Mouse (Mus musculus): ENCODE measurements around the gene Chd2. TPM values are rescaled to one million over a fixed set of nuclear protein-coding genes. Genes with fewer than 3 reads are reported as not detected.
"Not testable (repeated sequence)": the region's sequence is repeated elsewhere in the genome, so short reads cannot be mapped to it uniquely, and the experiment has no call there.

Chd2 gene
- polyA plus RNA-seq, 1 experiment, result 96.4 TPM

DNA sequence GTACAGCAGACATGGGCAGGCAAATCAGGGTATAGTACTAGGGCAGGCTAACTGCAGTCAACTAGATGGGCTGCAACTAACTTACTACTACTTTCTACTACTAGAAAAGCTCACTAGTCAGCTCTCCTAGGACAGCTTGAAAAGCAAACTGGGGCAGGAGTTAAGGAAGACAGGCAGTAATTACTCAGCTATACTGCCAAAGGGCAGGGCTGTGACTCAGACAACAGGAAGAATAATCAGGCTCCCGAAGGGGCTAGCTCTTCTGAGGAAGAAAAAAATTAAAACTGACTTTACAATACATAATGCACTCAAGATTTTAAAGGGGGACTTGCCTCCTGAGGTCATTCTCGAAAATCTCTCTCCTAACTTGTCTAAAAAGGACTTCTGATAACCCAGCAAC, 8.2 kb downstream of the Chd2 start:
- 37% methylated on average over 2 of the region's 2 CpGs for WGBS
- peaks cover 4% of the 10 kb centered on the region; the same call in 1 of the 2 replicates for H3K4me1 ChIP-seq (ENCODE audit: control insufficient read depth, insufficient read depth, low read length)
- no peak overlapping the region for H3K27ac ChIP-seq (ENCODE audit: control insufficient read depth, insufficient read depth, low read depth, low read length, poor library complexity)
- H3K4me3 ChIP-seq (replicated peaks; ENCODE audit: control insufficient read depth, low read depth, low read length), result no peak overlapping the region
- TF ChIP-seq CTCF (IDR thresholded peaks at IDR 0.05; ENCODE audit: control insufficient read depth, insufficient read depth, low read length) (no peak), POLR2A (IDR thresholded peaks at IDR 0.05; ENCODE audit: borderline replicate concordance, control insufficient read depth, low read depth, low read length) (no peak)

GRCm38 (mm10) chr7:73532916-73533315, 8.7 kb downstream of the Chd2 start:
- no peak overlapping the region for H3K27ac ChIP-seq (ENCODE audit: control insufficient read depth, insufficient read depth, low read depth, low read length, poor library complexity)
- whole genome bisulfite sequencing, result 45% methylated on average over 3 of the region's 3 CpGs
- no peak for TF ChIP-seq POLR2A (IDR thresholded peaks at IDR 0.05; ENCODE audit: borderline replicate concordance, control insufficient read depth, low read depth, low read length)
- TF ChIP-seq CTCF (IDR thresholded peaks at IDR 0.05; ENCODE audit: control insufficient read depth, insufficient read depth, low read length), result no peak
- H3K4me1 ChIP-seq (ENCODE audit: control insufficient read depth, insufficient read depth, low read length), result peaks cover 4% of the 10 kb centered on the region; the same call in 1 of the 2 replicates
- no peak overlapping the region for H3K4me3 ChIP-seq (replicated peaks; ENCODE audit: control insufficient read depth, low read depth, low read length)

DNA sequence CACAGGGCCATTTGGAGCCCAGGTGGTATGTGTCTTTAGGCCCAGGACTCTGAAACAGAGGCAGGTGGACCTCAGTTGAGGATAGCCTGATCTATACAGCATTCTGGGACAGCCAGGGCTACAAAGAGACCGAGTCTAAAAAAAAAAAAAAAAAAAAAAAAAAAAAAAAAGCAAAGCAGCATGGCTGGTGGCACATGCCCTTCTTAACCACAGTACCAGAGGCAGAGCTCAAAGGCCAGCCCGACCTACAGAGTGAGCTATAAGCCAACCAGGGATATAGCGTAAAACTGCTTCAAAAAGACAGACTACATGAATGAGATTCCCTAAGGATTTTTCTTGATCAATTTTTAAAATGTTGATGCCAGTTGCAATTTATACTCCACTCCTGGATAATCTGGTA, 9.5 kb downstream of the Chd2 start:
- Histone ChIP-seq H3K4me3 (replicated peaks; ENCODE audit: control insufficient read depth, low read depth, low read length) (no peak overlapping the region), H3K4me1 (ENCODE audit: control insufficient read depth, insufficient read depth, low read length) (peaks cover 4% of the 10 kb centered on the region; the same call in 1 of the 2 replicates), H3K27ac (ENCODE audit: control insufficient read depth, insufficient read depth, low read depth, low read length, poor library complexity) (no peak overlapping the region)
- 41% methylated on average over 3 of the region's 3 CpGs for WGBS
- TF ChIP-seq POLR2A (IDR thresholded peaks at IDR 0.05; ENCODE audit: borderline replicate concordance, control insufficient read depth, low read depth, low read length), result no peak
- TF ChIP-seq CTCF (IDR thresholded peaks at IDR 0.05; ENCODE audit: control insufficient read depth, insufficient read depth, low read length), result no peak

DNA sequence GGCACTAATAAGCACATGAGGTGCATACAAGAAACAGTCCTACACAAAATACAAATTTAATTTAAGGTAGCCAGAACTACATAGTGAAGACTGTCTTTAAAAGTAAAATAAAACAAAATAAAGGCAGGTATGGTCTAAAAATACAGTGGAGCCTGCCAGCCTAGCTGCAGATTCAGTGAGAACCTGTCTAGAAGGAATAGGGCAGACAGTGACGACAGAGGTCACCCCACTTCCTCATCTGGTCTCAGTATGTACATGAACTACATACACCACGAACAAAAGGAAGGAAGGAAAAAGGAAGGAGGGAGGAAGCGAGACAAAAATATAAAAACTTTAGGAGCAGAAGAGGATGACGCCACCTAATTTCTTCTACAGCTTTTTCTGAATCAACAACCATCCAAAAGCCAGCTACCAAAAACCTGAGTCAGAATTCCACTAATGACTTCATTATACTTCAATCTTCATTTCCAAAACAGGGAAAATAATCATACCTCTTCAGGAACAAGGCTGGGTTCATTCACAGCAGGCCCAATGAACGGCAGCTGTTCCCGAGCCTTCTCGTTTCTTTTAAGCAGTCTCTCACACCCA, 10.0 kb downstream of the Chd2 start:
- Histone ChIP-seq H3K4me3 (replicated peaks; ENCODE audit: control insufficient read depth, low read depth, low read length) (no peak overlapping the region), H3K27ac (ENCODE audit: control insufficient read depth, insufficient read depth, low read depth, low read length, poor library complexity) (peak overlapping the region; percentile 6; the same call in 1 of the 2 replicates), H3K4me1 (ENCODE audit: control insufficient read depth, insufficient read depth, low read length) (peaks cover 4% of the 10 kb centered on the region; the same call in 1 of the 2 replicates)
- TF ChIP-seq CTCF (IDR thresholded peaks at IDR 0.05; ENCODE audit: control insufficient read depth, insufficient read depth, low read length) (no peak), POLR2A (IDR thresholded peaks at IDR 0.05; ENCODE audit: borderline replicate concordance, control insufficient read depth, low read depth, low read length) (no peak)
- WGBS, result 36% methylated on average over 7 of the region's 7 CpGs

- Histone ChIP-seq H3K4me1 (ENCODE audit: control insufficient read depth, insufficient read depth, low read length) (peaks cover 4% of the 10 kb centered on the region; the same call in 1 of the 2 replicates), H3K27ac (ENCODE audit: control insufficient read depth, insufficient read depth, low read depth, low read length, poor library complexity) (peak overlapping the region; percentile 6; the same call in 1 of the 2 replicates)
These were observed 10.8 kb downstream of the Chd2 start for GRCm38 (mm10) chr7:73530846-73531245.

GRCm38 (mm10) chr7:73530164-73530563, 11.5 kb downstream of the Chd2 start:
- Histone ChIP-seq H3K4me1 (ENCODE audit: control insufficient read depth, insufficient read depth, low read length) (peaks cover 4% of the 10 kb centered on the region; the same call in 1 of the 2 replicates), H3K4me3 (replicated peaks; ENCODE audit: control insufficient read depth, low read depth, low read length) (no peak overlapping the region), H3K27ac (ENCODE audit: control insufficient read depth, insufficient read depth, low read depth, low read length, poor library complexity) (no peak overlapping the region)
- 65% methylated on average over 5 of the region's 5 CpGs for WGBS
- TF ChIP-seq POLR2A (IDR thresholded peaks at IDR 0.05; ENCODE audit: borderline replicate concordance, control insufficient read depth, low read depth, low read length) (no peak), CTCF (IDR thresholded peaks at IDR 0.05; ENCODE audit: control insufficient read depth, insufficient read depth, low read length) (no peak)

More at GRCm38 (mm10) chr7:73530846-73531245, 10.8 kb downstream of the Chd2 start:
- H3K4me3 ChIP-seq (replicated peaks; ENCODE audit: control insufficient read depth, low read depth, low read length), result no peak overlapping the region
- TF ChIP-seq POLR2A (IDR thresholded peaks at IDR 0.05; ENCODE audit: borderline replicate concordance, control insufficient read depth, low read depth, low read length) (no peak), CTCF (IDR thresholded peaks at IDR 0.05; ENCODE audit: control insufficient read depth, insufficient read depth, low read length) (no peak)
- WGBS, result 7% methylated on average over 5 of the region's 5 CpGs

- 89% methylated on average over 6 of the region's 6 CpGs for WGBS
- Histone ChIP-seq H3K4me3 (replicated peaks; ENCODE audit: control insufficient read depth, low read depth, low read length) (no peak overlapping the region), H3K4me1 (ENCODE audit: control insufficient read depth, insufficient read depth, low read length) (peaks cover 4% of the 10 kb centered on the region; the same call in 1 of the 2 replicates), H3K27ac (ENCODE audit: control insufficient read depth, insufficient read depth, low read depth, low read length, poor library complexity) (no peak overlapping the region)
- TF ChIP-seq POLR2A (IDR thresholded peaks at IDR 0.05; ENCODE audit: borderline replicate concordance, control insufficient read depth, low read depth, low read length), result no peak
These were observed 12.4 kb downstream of the Chd2 start for GRCm38 (mm10) chr7:73529261-73529660.

DNA sequence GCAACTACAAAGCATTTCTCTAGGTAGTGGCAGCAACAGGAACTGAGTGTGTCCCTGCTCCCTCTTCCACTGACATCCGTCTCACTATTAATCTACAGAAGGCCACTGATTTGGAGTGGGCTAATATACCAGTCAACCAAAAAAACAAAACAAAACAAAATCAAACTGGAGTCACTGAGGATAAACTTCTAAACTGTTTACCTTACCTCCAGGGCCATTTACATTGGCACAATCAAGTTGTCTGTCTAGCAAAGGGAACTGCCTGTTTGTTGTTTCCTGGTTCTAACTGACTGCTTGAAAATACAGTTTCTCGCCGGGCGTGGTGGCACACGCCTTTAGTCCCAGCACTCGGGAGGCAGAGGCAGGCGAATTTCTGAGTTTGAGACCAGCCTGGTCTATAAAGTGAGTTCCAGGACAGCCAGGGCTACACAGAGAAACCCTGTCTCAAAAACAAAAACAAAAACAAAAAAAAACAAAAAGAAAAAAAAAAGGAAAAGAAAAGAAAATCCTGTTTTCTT, 13.2 kb downstream of the Chd2 start:
- H3K4me3 ChIP-seq (replicated peaks; ENCODE audit: control insufficient read depth, low read depth, low read length); H3K27ac ChIP-seq (ENCODE audit: control insufficient read depth, insufficient read depth, low read depth, low read length, poor library complexity); H3K4me1 ChIP-seq (ENCODE audit: control insufficient read depth, insufficient read depth, low read length): not testable (repeated sequence)
- WGBS, result 19% methylated on average over 7 of the region's 7 CpGs

DNA sequence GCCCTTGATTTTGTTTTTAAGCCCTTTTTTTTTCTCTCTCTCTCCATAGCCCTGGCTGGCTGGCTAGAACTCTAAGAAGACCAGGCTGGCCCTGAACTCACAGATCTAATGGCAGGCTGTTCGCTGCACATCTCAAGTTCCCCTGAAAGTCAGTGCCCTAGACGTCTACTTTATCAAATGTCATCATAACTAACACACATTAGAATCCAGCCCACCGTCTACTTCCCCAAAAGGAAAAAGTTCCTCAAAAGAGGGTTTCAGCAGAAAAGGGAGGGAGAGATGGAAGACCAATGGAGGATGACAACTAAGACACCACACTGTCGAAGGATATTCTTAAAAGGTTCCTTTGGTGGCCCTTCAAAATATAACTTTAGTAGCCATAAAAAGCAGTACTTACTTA, 14.4 kb downstream of the Chd2 start:
- TF ChIP-seq CTCF (IDR thresholded peaks at IDR 0.05; ENCODE audit: control insufficient read depth, insufficient read depth, low read length) (no peak), POLR2A (IDR thresholded peaks at IDR 0.05; ENCODE audit: borderline replicate concordance, control insufficient read depth, low read depth, low read length) (no peak)
- 35% methylated on average over 4 of the region's 4 CpGs for WGBS
- H3K4me1 ChIP-seq (ENCODE audit: control insufficient read depth, insufficient read depth, low read length), result peaks cover 3% of the 10 kb centered on the region; the same call in 1 of the 2 replicates
- H3K27ac ChIP-seq (ENCODE audit: control insufficient read depth, insufficient read depth, low read depth, low read length, poor library complexity), result no peak overlapping the region
- H3K4me3 ChIP-seq (replicated peaks; ENCODE audit: control insufficient read depth, low read depth, low read length), result no peak overlapping the region
